Mouse (Mus musculus) hindlimb bud, embryonic 11.5 days (tissue): ENCODE data around the gene Kcne1.
A peak's percentile ranks its signal among the peaks of the same experiment; 100 is the strongest.

Experiments
- DNase-seq: peaks from one replicate; pipeline ENCODE4 v3.0.0-alpha.2; 2012; ENCODE audit warnings: low read depth, low spot score; ENCODE audit errors: extremely low spot score

The Kcne1 gene

GRCm38 (mm10) chr16:92309126-92309525 lies 50.1 kb downstream of the Kcne1 start:
- no peak for DNase-seq

GRCm38 (mm10) chr16:92307947-92308346 lies 51.3 kb downstream of the Kcne1 start:
- no peak for DNase-seq

GRCm38 (mm10) chr16:92305519-92305918 lies 53.7 kb downstream of the Kcne1 start:
- DNase-seq, result no peak

GRCm38 (mm10) chr16:92302506-92302905 lies 56.8 kb downstream of the Kcne1 start:
- no peak for DNase-seq

- no peak for DNase-seq
Measured at GRCm38 (mm10) chr16:92301989-92302388, 57.3 kb downstream of the Kcne1 start.

GRCm38 (mm10) chr16:92301412-92301806 lies 57.9 kb downstream of the Kcne1 start:
- DNase-seq, result no peak

- DNase-seq, result peak; percentile 96
Measured at GRCm38 (mm10) chr16:92300649-92301411, 58.4 kb downstream of the Kcne1 start, which contains the start of gene Smim11. Smim11 (plus strand) TSS chr16:92301286.
